Mouse (Mus musculus) forebrain, embryonic 12.5 days (tissue): Measurements from ENCODE around the gene Ptov1. TPM values are rescaled to one million over a fixed set of nuclear protein-coding genes. Genes with fewer than 3 reads are reported as not detected.

Experiments
- ATAC-seq: fragments of 200-750 bp; cut with Nextera tagmentation; 2 replicates; pipeline ENCODE4 v1.8.0; 2017; ENCODE audit warnings: moderate TSS enrichment; ENCODE audit not compliant: low FRiP score
- H3K27ac ChIP-seq: fragments of 300-500 bp; sonication (generic); 2 replicates; pipeline ENCODE4 v1.5.1; 2016; ENCODE audit warnings: mild to moderate bottlenecking
- H3K27me3 ChIP-seq: fragments of 300-500 bp; sonication (generic); 2 replicates; pipeline ENCODE4 v1.6.1; 2016; ENCODE audit warnings: mild to moderate bottlenecking
- H3K36me3 ChIP-seq: fragments of 300-500 bp; sonication (generic); replicated peaks from 2 replicates; pipeline ENCODE4 v1.6.1; 2016; ENCODE audit warnings: mild to moderate bottlenecking
- H3K4me1 ChIP-seq: fragments of 300-500 bp; sonication (generic); 2 replicates; pipeline ENCODE4 v1.6.1; 2016
- H3K4me2 ChIP-seq: fragments of 300-500 bp; sonication (generic); 2 replicates; pipeline ENCODE4 v1.6.1; 2016; ENCODE audit warnings: mild to moderate bottlenecking, moderate library complexity
- H3K4me3 ChIP-seq: fragments of 300-500 bp; sonication (generic); replicated peaks from 2 replicates; pipeline ENCODE4 v1.5.1; 2016; ENCODE audit warnings: mild to moderate bottlenecking
- H3K9ac ChIP-seq: fragments of 300-500 bp; sonication (generic); 2 replicates; pipeline ENCODE4 v1.6.1; 2016; ENCODE audit warnings: mild to moderate bottlenecking
- H3K9me3 ChIP-seq: fragments of 300-500 bp; sonication (generic); 2 replicates; pipeline ENCODE4 v1.6.1; 2016
- WGBS: fragments of 180-500 bp; shearing (Covaris S2); methylation state at CpG from one replicate; pipeline ENCODE4 v1.1.7; 2016; 5-methylcytosine and 5-hydroxymethylcytosine counted together
- polyA plus RNA-seq: library from polyadenylated mRNA; unstranded; fragments of >200 nt; fragmentation: Nextera tagmentation; extraction: Ambion mirVana; gene quantifications from 2 replicates; pipeline ENCODE4 v1.2.1, GENCODE M21; 2016

The Ptov1 gene
- polyA plus RNA-seq, 1 experiment from 2014 or later: 595 TPM

- Histone ChIP-seq H3K9ac (no peak overlapping the region), H3K9me3 (no peaks in the 10 kb centered on the region), H3K36me3 (peaks cover 54% of the 10 kb centered on the region), H3K4me2 (no peak overlapping the region), H3K4me1 (peaks cover 22% of the 10 kb centered on the region), H3K27me3 (0 out of 2 replicates have a peak, but pooled peaks cover 7% of the 10 kb centered on the region), H3K27ac (no peak overlapping the region), H3K4me3 (no peak overlapping the region)
- 92% methylated on average over 7 of the region's 7 CpGs for WGBS
- no peak for ATAC-seq
These were observed 22.8 kb downstream of the Ptov1 start for GRCm38 (mm10) chr7:44846804-44847203.

DNA sequence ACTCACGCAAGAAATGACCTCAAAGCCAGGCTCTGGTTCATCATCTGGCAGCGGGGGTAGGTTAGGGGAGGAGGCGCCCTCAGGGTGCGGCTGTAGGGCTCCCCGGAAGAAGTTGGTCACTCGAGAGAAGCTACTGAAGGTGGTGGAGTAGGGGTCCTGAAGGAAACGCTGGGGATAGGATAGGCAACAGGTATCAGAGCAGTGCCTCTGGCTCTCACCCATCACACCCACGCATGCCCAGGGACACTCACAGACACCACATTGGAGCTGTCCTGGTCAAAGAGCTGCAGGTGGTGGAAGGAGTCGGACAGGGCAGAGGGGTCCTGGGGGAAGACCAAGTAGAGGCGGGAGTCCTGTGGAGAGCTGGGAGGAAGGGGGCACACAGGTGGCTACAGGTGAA, 24.6 kb downstream of the Ptov1 start:
- Histone ChIP-seq H3K4me1 (peaks cover 12% of the 10 kb centered on the region), H3K9ac (no peak overlapping the region), H3K27ac (no peak overlapping the region), H3K9me3 (no peaks in the 10 kb centered on the region), H3K4me2 (no peak overlapping the region), H3K4me3 (no peak overlapping the region), H3K36me3 (peaks cover 60% of the 10 kb centered on the region), H3K27me3 (peaks cover 25% of the 10 kb centered on the region)
- 92% methylated on average over 10 of the region's 10 CpGs for WGBS
- no peak for ATAC-seq

- no peak for ATAC-seq
- WGBS: 92% methylated on average over 8 of the region's 8 CpGs
- Histone ChIP-seq H3K9ac (no peak overlapping the region), H3K4me1 (peaks cover 13% of the 10 kb centered on the region), H3K36me3 (peaks cover 60% of the 10 kb centered on the region), H3K27ac (no peak overlapping the region), H3K4me2 (no peak overlapping the region), H3K9me3 (no peaks in the 10 kb centered on the region), H3K27me3 (peaks cover 48% of the 10 kb centered on the region), H3K4me3 (no peak overlapping the region)
These were observed 27.6 kb downstream of the Ptov1 start for GRCm38 (mm10) chr7:44841825-44842463.

GRCm38 (mm10) chr7:44840426-44840825, 29.2 kb downstream of the Ptov1 start:
- Histone ChIP-seq H3K36me3 (peaks cover 47% of the 10 kb centered on the region), H3K4me2 (peak overlapping the region; percentile 52), H3K4me1 (peaks cover 13% of the 10 kb centered on the region), H3K9me3 (no peaks in the 10 kb centered on the region), H3K27ac (no peak overlapping the region), H3K27me3 (peaks cover 48% of the 10 kb centered on the region), H3K4me3 (peak overlapping the region; percentile 27; the same call in 1 of the 2 replicates), H3K9ac (peak overlapping the region; percentile 51; the same call in 1 of the 2 replicates)
- ATAC-seq: no peak
- 58% methylated on average over 14 of the region's 14 CpGs for WGBS

DNA sequence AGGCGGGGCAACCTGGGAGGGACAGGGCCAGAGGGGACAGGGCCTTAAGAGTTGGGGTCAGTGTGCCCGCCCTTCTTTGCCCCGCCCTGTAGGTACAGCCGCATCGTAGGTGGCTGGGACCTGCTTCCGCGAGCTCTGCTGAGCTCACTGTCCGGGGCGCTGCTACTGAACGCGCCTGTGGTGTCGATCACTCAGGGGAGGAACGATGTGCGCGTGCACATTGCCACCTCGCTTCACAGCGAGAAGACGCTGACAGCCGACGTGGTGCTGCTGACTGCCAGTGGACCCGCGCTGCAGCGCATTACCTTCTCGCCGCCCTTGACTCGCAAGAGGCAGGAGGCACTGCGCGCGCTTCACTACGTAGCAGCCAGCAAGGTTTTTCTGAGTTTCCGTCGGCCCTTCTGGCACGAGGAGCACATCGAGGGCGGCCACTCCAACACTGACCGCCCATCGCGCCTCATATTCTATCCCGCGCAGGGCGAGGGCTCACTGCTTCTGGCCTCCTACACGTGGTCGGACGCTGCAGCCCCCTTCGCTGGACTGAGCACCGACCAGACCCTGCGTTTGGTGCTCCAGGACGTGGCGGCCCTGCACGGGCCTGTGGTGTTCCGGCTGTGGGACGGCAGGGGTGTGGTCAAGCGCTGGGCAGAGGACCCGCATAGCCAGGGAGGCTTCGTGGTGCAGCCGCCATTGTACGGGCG, 29.9 kb downstream of the Ptov1 start:
- ATAC-seq: peak; percentile 66

DNA sequence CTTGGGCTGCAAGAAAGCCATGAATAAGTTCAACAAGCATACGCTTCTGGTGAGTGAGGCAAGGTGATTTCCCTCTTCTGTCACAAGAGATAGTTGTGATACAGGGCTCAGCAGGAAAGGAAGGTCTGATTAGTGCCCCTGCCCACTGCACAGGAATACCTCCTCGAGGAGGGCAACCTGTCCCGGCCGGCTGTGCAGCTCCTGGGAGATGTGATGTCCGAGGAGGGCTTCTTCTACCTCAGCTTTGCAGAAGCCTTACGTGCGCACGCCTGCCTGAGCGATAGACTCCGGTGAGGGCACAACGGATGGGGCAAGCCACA, 30.5 kb downstream of the Ptov1 start:
- H3K9ac ChIP-seq: peak overlapping the region; percentile 51; the same call in 1 of the 2 replicates
- H3K27me3 ChIP-seq: peaks cover 48% of the 10 kb centered on the region
- 0 out of 2 replicates have a peak, but pooled peaks have one; percentile 5 for ATAC-seq
- H3K4me2 ChIP-seq: peak overlapping the region; percentile 52
- peaks cover 34% of the 10 kb centered on the region for H3K36me3 ChIP-seq
- WGBS: 23% methylated on average over 11 of the region's 11 CpGs
- no peak overlapping the region for H3K27ac ChIP-seq
- no peaks in the 10 kb centered on the region for H3K9me3 ChIP-seq
- H3K4me3 ChIP-seq: peak overlapping the region; percentile 27
- peaks cover 13% of the 10 kb centered on the region for H3K4me1 ChIP-seq

More for the DNA sequence above, 29.9 kb downstream of the Ptov1 start:
- H3K9me3 ChIP-seq: no peaks in the 10 kb centered on the region
- peaks cover 48% of the 10 kb centered on the region for H3K27me3 ChIP-seq
- peaks cover 13% of the 10 kb centered on the region for H3K4me1 ChIP-seq
- WGBS: 1% methylated on average over 58 of the region's 58 CpGs
- peaks cover 39% of the 10 kb centered on the region for H3K36me3 ChIP-seq
- H3K4me3 ChIP-seq: peak overlapping the region; percentile 27
- peak overlapping the region; percentile 52 for H3K4me2 ChIP-seq
- peak overlapping the region; percentile 51 for H3K9ac ChIP-seq
- no peak overlapping the region for H3K27ac ChIP-seq

DNA sequence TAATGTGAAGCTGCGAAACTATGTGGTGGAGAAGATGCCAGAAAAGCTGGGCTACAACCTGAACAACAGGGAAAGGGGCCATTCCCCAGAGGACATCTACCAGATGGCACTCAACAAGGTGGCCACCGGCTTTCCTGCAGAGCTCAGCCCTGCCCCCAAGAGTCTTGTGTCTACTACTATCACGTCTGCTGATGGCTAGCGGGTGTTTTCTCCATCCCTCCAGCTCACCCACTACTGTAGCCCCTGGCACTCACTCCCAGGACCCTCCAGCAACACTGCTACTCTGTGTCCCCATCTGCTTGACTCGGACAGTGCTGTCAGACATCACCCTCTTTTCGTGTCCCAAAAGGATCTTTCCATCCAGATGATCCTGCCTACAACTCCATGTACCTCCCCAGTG, 31.5 kb downstream of the Ptov1 start:
- Histone ChIP-seq H3K4me2 (no peak overlapping the region), H3K27ac (no peak overlapping the region), H3K4me1 (peaks cover 13% of the 10 kb centered on the region), H3K9me3 (no peaks in the 10 kb centered on the region), H3K36me3 (peaks cover 24% of the 10 kb centered on the region), H3K4me3 (no peak overlapping the region), H3K27me3 (peaks cover 48% of the 10 kb centered on the region), H3K9ac (no peak overlapping the region)
- ATAC-seq: no peak
- WGBS: 91% methylated on average over 6 of the region's 6 CpGs

GRCm38 (mm10) chr7:44836423-44837053, 33.0 kb downstream of the Ptov1 start:
- Histone ChIP-seq H3K27me3 (peaks cover 39% of the 10 kb centered on the region), H3K4me3 (no peak overlapping the region), H3K4me2 (no peak overlapping the region), H3K4me1 (peaks cover 13% of the 10 kb centered on the region), H3K27ac (no peak overlapping the region), H3K9me3 (no peaks in the 10 kb centered on the region), H3K9ac (no peak overlapping the region), H3K36me3 (peaks cover 16% of the 10 kb centered on the region)
- 87% methylated on average over 9 of the region's 9 CpGs for WGBS
- no peak for ATAC-seq

DNA sequence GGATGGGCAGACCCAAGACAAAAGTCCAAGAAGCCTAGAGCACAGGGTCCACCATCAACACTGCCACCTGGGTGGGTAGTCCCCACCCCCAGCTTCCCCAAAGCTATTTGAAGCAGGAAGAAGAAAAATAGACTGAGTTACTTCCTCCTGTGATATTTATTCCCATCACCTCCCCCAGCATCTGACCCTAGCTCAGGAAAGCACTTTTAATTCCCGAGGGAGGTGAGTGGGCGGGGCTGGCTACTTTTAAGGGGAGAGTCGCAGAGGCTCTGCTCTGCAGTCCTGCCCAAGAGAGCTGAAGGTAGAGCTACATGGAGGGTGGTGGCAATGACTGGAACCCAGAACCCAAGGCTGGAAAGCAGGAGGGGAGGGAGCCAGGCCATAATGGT, 33.6 kb downstream of the Ptov1 start:
- H3K27me3 ChIP-seq: peaks cover 34% of the 10 kb centered on the region
- peaks cover 13% of the 10 kb centered on the region for H3K4me1 ChIP-seq
- 53% methylated on average over 3 of the region's 3 CpGs for WGBS
- H3K9ac ChIP-seq: no peak overlapping the region
- H3K36me3 ChIP-seq: peaks cover 16% of the 10 kb centered on the region
- H3K9me3 ChIP-seq: no peaks in the 10 kb centered on the region
- no peak for ATAC-seq
- H3K27ac ChIP-seq: no peak overlapping the region
- no peak overlapping the region for H3K4me3 ChIP-seq
- no peak overlapping the region for H3K4me2 ChIP-seq

DNA sequence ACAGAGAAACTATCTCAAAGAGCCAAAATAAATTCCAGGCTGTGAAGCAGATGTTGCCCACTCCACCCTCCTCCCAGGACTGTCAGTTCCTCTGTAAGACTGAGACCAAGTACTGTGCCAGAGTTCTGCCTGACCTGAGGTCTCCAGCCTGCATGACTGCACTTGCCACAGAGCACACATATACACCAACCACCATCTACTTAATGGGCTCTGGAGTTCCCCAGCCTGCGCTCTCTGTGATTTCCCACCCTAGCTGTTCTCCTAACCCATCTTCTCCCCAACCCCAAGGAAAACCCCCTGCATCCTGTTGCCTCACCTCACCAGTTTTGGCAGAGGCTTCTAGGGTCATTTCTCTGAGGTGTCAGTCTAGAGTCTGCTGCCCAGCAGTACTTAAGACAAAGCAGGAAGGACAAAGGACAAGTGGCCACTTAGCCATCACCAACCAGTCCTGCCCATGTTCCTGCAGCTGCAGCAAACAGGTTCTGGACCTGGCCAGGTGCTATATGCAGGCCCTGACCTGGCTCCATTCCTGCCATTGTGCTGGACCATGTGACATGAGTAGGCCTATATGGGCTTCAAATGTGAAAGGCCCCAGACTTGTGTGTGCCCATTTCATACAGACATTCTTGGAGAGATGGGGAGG, 34.1 kb downstream of the Ptov1 start:
- WGBS: 88% methylated on average over 1 of the region's 1 CpGs
- H3K4me3 ChIP-seq: no peak overlapping the region

GRCm38 (mm10) chr7:44832763-44833162, 36.8 kb downstream of the Ptov1 start:
- Histone ChIP-seq H3K4me2 (no peak overlapping the region), H3K9me3 (no peaks in the 10 kb centered on the region), H3K27ac (no peak overlapping the region), H3K4me3 (no peak overlapping the region), H3K4me1 (no peaks in the 10 kb centered on the region), H3K36me3 (peaks cover 44% of the 10 kb centered on the region), H3K27me3 (0 out of 2 replicates have a peak, but pooled peaks cover 1% of the 10 kb centered on the region), H3K9ac (no peak overlapping the region)
- ATAC-seq: no peak
- WGBS: 80% methylated on average over 4 of the region's 4 CpGs

More for the DNA sequence above, 34.1 kb downstream of the Ptov1 start:
- ATAC-seq: no peak
- no peak overlapping the region for H3K27ac ChIP-seq
- H3K27me3 ChIP-seq: peaks cover 28% of the 10 kb centered on the region
- H3K9ac ChIP-seq: no peak overlapping the region
- H3K36me3 ChIP-seq: peaks cover 18% of the 10 kb centered on the region
- H3K9me3 ChIP-seq: no peaks in the 10 kb centered on the region
- peaks cover 13% of the 10 kb centered on the region for H3K4me1 ChIP-seq
- H3K4me2 ChIP-seq: no peak overlapping the region

- no peak for ATAC-seq
- Histone ChIP-seq H3K4me1 (peaks cover 11% of the 10 kb centered on the region), H3K27me3 (no peaks in the 10 kb centered on the region), H3K4me2 (no peak overlapping the region), H3K36me3 (peaks cover 58% of the 10 kb centered on the region), H3K4me3 (no peak overlapping the region), H3K27ac (no peak overlapping the region), H3K9ac (no peak overlapping the region), H3K9me3 (no peaks in the 10 kb centered on the region)
- 88% methylated on average over 5 of the region's 5 CpGs for WGBS
These were observed 40.9 kb downstream of the Ptov1 start for GRCm38 (mm10) chr7:44828706-44829105.
